Mouse (Mus musculus) E14TG2a.4 (cell line): Measurements from ENCODE around the gene Slc10a6.

Source experiments
- CTCF ChIP-seq: conservative IDR thresholded peaks from 2 replicates; pipeline ENCODE4 v1.5.1; 2014; ENCODE audit warnings: low read length
- NANOG ChIP-seq: IDR thresholded peaks from 2 replicates; pipeline ENCODE4 v1.6.1; 2014; ENCODE audit warnings: borderline replicate concordance, low read length, mixed read lengths

DNA sequence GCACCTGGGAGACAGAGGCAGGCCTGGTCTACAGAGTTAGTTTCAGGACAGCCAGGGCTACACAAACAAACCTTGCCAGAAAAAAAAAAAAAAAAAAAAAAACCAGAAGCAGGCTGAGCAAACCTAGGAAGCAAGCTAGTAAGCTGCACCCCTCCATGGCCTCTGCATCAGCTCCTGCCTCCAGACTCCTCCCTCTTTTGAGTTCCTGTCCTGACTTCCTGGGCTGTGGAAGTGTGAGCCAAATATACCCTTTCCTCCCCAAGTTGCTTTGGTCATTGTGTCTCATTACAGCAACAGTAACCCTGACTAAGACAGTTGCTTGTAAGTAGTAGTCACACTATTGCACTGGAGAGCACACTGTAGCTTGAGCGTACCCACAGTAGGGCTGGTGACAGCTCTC is 15.0 kb upstream of the Slc10a6 start:
- TF ChIP-seq CTCF: no peak
- no peak for TF ChIP-seq NANOG
